Mouse (Mus musculus) hindbrain, embryonic 11.5 days (tissue): Measurements from ENCODE around the gene Prkca. TPM values are rescaled to one million over a fixed set of nuclear protein-coding genes. Genes with fewer than 3 reads are reported as not detected.

Experiments used
- ATAC-seq: fragments of 200-750 bp; cut with Nextera tagmentation; 2 replicates; pipeline ENCODE4 v1.8.0; 2017; ENCODE audit warnings: mild to moderate bottlenecking, moderate TSS enrichment, moderate library complexity; ENCODE audit not compliant: low FRiP score
- DNase-seq: peaks from one replicate; pipeline ENCODE4 v3.0.0-alpha.2; 2015; ENCODE audit warnings: low spot score
- H3K27ac ChIP-seq: fragments of 300-500 bp; sonication (generic); 2 replicates; pipeline ENCODE4 v1.5.1; 2014; ENCODE audit warnings: mild to moderate bottlenecking, low read depth, low read length
- H3K27me3 ChIP-seq: fragments of 300-500 bp; sonication (generic); 2 replicates; pipeline ENCODE4 v1.6.1; 2014; ENCODE audit warnings: mild to moderate bottlenecking, low read length, moderate library complexity, mixed read lengths; ENCODE audit not compliant: control insufficient read depth, insufficient read depth
- H3K36me3 ChIP-seq: fragments of 300-500 bp; sonication (generic); 2 replicates; pipeline ENCODE4 v1.6.1; 2014; ENCODE audit warnings: mild to moderate bottlenecking, low read length, moderate library complexity, mixed read lengths; ENCODE audit not compliant: control insufficient read depth, insufficient read depth
- H3K4me1 ChIP-seq: fragments of 300-500 bp; sonication (generic); replicated peaks from 2 replicates; pipeline ENCODE4 v1.6.1; 2014; ENCODE audit warnings: low read length, mixed read lengths; ENCODE audit not compliant: control insufficient read depth, insufficient read depth
- H3K4me2 ChIP-seq: fragments of 300-500 bp; sonication (generic); replicated peaks from 2 replicates; pipeline ENCODE4 v1.6.1; 2014; ENCODE audit warnings: mild to moderate bottlenecking, low read depth, low read length
- H3K4me3 ChIP-seq: fragments of 300-500 bp; sonication (generic); 2 replicates; pipeline ENCODE4 v1.5.1; 2014; ENCODE audit warnings: low read depth, low read length
- H3K9ac ChIP-seq: fragments of 300-500 bp; sonication (generic); 2 replicates; pipeline ENCODE4 v1.6.1; 2014; ENCODE audit warnings: low read depth, low read length
- H3K9me3 ChIP-seq: fragments of 300-500 bp; sonication (generic); 2 replicates; pipeline ENCODE4 v1.6.1; 2016; ENCODE audit warnings: low read length; ENCODE audit not compliant: control insufficient read depth
- WGBS: fragments of 180-500 bp; shearing (Covaris S2); extraction: QIAGEN DNeasy Blood & Tissue Kit; methylation state at CpG from one replicate; pipeline ENCODE4 v1.1.7; 2014; 5-methylcytosine and 5-hydroxymethylcytosine counted together
- polyA plus RNA-seq: library from polyadenylated mRNA; unstranded; fragments of >200 nt; fragmentation: Nextera tagmentation; extraction: Ambion mirVana; gene quantifications from 2 replicates; pipeline ENCODE4 v1.2.1, GENCODE M21; 2014

The Prkca gene
- polyA plus RNA-seq, 1 experiment from 2014 or later, result 4.1 TPM

GRCm38 (mm10) chr11:108365600-108365999 is 21.9 kb upstream of the Prkca start:
- H3K9me3 ChIP-seq, result no peaks in the 10 kb centered on the region
- H3K27me3 ChIP-seq, result no peaks in the 10 kb centered on the region
- H3K27ac ChIP-seq, result no peak overlapping the region
- H3K4me1 ChIP-seq, result no peaks in the 10 kb centered on the region
- H3K9ac ChIP-seq, result no peak overlapping the region
- H3K36me3 ChIP-seq, result no peaks in the 10 kb centered on the region
- ATAC-seq (no peak), DNase-seq (no peak)
- 73% methylated on average over 7 of the region's 7 CpGs for WGBS
- no peak overlapping the region for H3K4me2 ChIP-seq
- no peak overlapping the region for H3K4me3 ChIP-seq

DNA sequence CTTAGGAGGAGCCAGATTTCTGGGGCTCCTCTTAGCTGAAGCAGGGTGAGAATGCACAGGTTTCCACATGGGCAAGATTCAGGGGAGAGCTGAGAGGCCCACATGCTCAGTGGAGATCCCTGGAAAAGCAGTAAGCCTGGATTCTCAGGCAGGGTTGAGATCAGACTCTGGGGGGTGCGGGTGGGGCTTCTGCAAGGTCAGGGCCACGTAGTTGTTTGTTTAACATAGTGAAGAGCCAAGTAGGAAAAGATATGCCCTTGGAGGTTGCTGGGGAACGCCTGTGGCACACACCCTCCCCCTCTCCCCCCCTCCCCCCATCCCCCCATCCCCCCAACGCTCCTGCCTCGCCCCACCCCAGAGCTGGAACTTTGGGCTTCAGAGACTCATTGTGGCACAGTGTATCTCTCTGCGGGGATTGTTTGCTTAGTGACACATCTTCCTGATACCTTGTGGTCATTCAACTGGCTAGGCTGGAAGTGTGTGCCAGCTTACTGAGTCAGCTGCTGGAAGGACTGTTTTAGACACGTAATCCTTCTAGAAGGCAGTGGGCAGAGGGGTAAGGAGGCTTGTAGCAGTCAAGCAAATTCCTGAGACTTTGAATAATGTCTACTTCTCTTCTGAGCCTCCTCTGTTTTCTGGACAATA is 21.3 kb upstream of the Prkca start:
- Histone ChIP-seq H3K9me3 (no peaks in the 10 kb centered on the region), H3K4me3 (no peak overlapping the region), H3K36me3 (no peaks in the 10 kb centered on the region), H3K27me3 (no peaks in the 10 kb centered on the region), H3K27ac (no peak overlapping the region), H3K4me1 (no peaks in the 10 kb centered on the region), H3K9ac (no peak overlapping the region), H3K4me2 (no peak overlapping the region)
- ATAC-seq, result no peak
- 64% methylated on average over 5 of the region's 7 CpGs for WGBS
- no peak for DNase-seq

DNA sequence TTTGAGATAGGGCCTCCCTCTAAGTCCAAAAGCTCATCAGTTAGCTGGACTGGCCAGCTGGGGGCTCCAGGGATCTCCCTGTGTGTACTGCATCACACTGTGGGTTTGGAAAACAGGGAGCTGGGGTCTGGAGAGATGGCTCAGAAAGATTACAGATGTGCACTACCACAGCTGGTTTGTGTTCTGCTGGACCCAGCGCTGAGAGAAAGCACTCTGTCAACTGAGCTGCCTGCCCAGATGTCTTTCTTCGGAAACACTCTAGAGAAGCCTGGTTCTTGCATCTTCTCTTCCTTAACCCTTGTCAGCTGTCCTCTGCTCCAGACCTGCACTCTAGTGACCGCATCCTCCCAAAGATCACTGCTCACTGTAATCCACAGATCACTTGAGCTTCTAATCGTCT is 20.3 kb upstream of the Prkca start:
- H3K9ac ChIP-seq, result no peak overlapping the region
- DNase-seq, result no peak
- no peaks in the 10 kb centered on the region for H3K36me3 ChIP-seq
- H3K9me3 ChIP-seq, result no peaks in the 10 kb centered on the region
- no peak overlapping the region for H3K4me3 ChIP-seq
- H3K27me3 ChIP-seq, result no peaks in the 10 kb centered on the region
- WGBS, result 87% methylated on average over 4 of the region's 4 CpGs
- no peaks in the 10 kb centered on the region for H3K4me1 ChIP-seq
- no peak overlapping the region for H3K4me2 ChIP-seq
- no peak overlapping the region for H3K27ac ChIP-seq
- ATAC-seq, result no peak

DNA sequence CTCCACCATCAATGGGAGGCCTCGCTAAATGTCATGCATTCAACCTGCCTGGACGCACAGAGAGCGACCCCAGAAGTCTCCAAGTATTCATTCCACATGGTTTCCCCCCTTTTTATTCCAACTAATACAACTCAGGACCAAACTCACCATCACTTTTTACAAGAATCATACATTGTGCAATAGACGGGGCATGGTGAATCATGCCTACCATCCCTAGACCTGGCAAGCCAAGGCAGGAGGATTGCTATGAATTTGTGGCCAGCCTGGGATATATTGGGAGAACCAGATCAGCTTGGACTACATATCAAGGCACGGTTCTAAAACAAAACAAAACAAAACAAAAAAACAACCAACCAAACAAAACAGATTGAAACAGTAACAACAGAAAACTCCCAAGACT is 19.2 kb upstream of the Prkca start:
- Histone ChIP-seq H3K4me2 (no peak overlapping the region), H3K4me1 (no peaks in the 10 kb centered on the region)
- no peak for ATAC-seq

GRCm38 (mm10) chr11:108360983-108361382 is 17.3 kb upstream of the Prkca start:
- no peaks in the 10 kb centered on the region for H3K4me1 ChIP-seq
- no peak overlapping the region for H3K9ac ChIP-seq
- DNase-seq, result no peak
- H3K36me3 ChIP-seq, result no peaks in the 10 kb centered on the region
- H3K4me2 ChIP-seq, result no peak overlapping the region
- no peak for ATAC-seq
- no peaks in the 10 kb centered on the region for H3K27me3 ChIP-seq
- H3K27ac ChIP-seq, result no peak overlapping the region
- H3K4me3 ChIP-seq, result no peak overlapping the region
- WGBS, result 92% methylated on average over 4 of the region's 4 CpGs
- no peaks in the 10 kb centered on the region for H3K9me3 ChIP-seq

More for the DNA sequence above, 19.2 kb upstream of the Prkca start:
- Histone ChIP-seq H3K9me3 (no peaks in the 10 kb centered on the region), H3K4me3 (no peak overlapping the region), H3K36me3 (no peaks in the 10 kb centered on the region), H3K27me3 (no peaks in the 10 kb centered on the region), H3K9ac (no peak overlapping the region), H3K27ac (no peak overlapping the region)
- no peak for DNase-seq
- WGBS, result 91% methylated on average over 5 of the region's 5 CpGs

DNA sequence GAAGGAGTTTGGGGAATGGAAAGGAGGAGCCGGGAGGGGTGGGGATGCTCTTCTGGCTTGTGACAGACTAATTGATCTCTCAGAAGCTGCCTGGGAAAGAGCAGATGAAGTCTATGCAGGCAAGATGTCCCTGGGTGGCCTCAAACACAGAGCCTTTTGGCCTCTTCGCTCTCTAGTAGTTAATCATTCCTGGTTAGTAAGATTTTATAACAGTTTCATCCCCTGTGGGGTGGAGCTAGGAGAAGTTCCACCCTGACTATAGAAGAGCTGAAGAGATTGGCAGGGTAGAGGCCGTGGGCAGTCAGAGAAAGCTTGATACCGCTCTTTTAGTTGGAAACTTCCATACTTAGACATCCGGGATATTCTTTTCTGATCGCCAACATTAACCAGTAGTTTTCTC is 15.2 kb upstream of the Prkca start:
- no peak for ATAC-seq
- no peak for DNase-seq
- Histone ChIP-seq H3K4me1 (no peaks in the 10 kb centered on the region), H3K27me3 (no peaks in the 10 kb centered on the region), H3K9ac (no peak overlapping the region), H3K36me3 (no peaks in the 10 kb centered on the region), H3K4me3 (no peak overlapping the region), H3K4me2 (no peak overlapping the region), H3K9me3 (no peaks in the 10 kb centered on the region), H3K27ac (no peak overlapping the region)
- 79% methylated on average over 6 of the region's 6 CpGs for WGBS

DNA sequence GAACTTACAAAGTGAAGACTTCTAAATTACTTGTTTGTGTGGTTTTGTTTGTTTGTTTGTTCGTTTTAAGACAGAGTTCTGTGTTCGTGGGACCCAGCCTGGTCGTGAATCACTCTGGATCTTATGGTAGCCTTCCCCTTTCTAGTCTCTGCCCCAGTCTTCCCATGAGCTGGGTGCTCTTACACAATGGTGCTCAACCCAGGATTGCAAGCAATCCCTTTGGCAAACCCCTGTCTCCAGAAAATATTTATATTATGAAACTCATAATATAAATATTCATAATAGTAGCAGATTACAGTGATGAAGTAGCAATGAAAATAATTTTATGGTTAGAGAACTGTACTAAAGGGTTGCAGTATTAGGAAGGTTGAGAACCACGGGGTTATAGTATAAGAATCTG is 12.3 kb upstream of the Prkca start:
- no peaks in the 10 kb centered on the region for H3K4me1 ChIP-seq
- H3K27me3 ChIP-seq, result no peaks in the 10 kb centered on the region
- no peak overlapping the region for H3K4me2 ChIP-seq
- WGBS, result 86% methylated on average over 4 of the region's 4 CpGs
- H3K36me3 ChIP-seq, result no peaks in the 10 kb centered on the region
- no peaks in the 10 kb centered on the region for H3K9me3 ChIP-seq
- no peak overlapping the region for H3K9ac ChIP-seq
- no peak for DNase-seq
- ATAC-seq, result no peak
- no peak overlapping the region for H3K4me3 ChIP-seq
- H3K27ac ChIP-seq, result no peak overlapping the region

DNA sequence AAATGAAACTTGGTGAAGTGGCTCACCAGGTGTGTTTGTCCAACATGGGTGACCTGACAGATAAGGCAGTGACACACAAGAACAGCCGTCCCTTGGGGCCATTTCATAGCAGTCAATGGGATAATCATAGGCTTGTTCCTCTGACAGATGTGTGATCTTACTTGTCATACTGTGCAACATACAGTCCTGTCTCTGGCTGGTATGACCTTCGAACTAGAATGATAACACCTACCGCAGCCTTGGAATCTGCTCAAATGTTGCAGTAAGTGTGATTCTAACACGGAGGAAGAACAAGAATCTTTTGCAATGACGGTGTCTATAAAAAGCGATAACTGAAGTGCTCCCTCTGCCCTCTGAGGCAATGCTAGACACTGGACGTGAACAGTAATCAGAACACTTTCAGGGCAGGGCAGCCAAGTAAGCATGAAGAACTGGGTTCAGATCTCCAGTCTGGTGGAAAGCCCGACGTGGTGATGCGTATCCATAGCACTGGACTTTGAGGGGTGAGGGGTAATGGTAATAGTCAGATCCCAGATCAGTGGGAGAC is 9.2 kb upstream of the Prkca start:
- H3K4me1 ChIP-seq, result no peaks in the 10 kb centered on the region
- DNase-seq (no peak), ATAC-seq (no peak)
- no peak overlapping the region for H3K27ac ChIP-seq
- H3K9me3 ChIP-seq, result no peaks in the 10 kb centered on the region
- no peak overlapping the region for H3K4me3 ChIP-seq
- H3K4me2 ChIP-seq, result no peak overlapping the region
- H3K27me3 ChIP-seq, result no peaks in the 10 kb centered on the region
- H3K9ac ChIP-seq, result no peak overlapping the region
- 93% methylated on average over 10 of the region's 10 CpGs for WGBS
- H3K36me3 ChIP-seq, result no peaks in the 10 kb centered on the region

- no peaks in the 10 kb centered on the region for H3K36me3 ChIP-seq
- DNase-seq, result no peak
- H3K9me3 ChIP-seq, result no peaks in the 10 kb centered on the region
- no peak overlapping the region for H3K27ac ChIP-seq
- H3K4me3 ChIP-seq, result no peak overlapping the region
- WGBS, result 74% methylated on average over 4 of the region's 4 CpGs
- no peak overlapping the region for H3K4me2 ChIP-seq
- no peaks in the 10 kb centered on the region for H3K27me3 ChIP-seq
- no peak overlapping the region for H3K9ac ChIP-seq
- no peaks in the 10 kb centered on the region for H3K4me1 ChIP-seq
- ATAC-seq, result no peak
These were observed 7.1 kb upstream of the Prkca start for GRCm38 (mm10) chr11:108350799-108351198.
